Mouse (Mus musculus) forebrain, embryonic 13.5 days (tissue): ENCODE measurements around the gene Klhl29. TPM values are rescaled to one million over a fixed set of nuclear protein-coding genes. Genes with fewer than 3 reads are reported as not detected.

Experiments used
- ATAC-seq: fragments of 200-750 bp; cut with Nextera tagmentation; 2 replicates; pipeline ENCODE4 v1.8.0; 2017
- H3K27ac ChIP-seq: fragments of 300-500 bp; sonication (generic); 2 replicates; pipeline ENCODE4 v1.5.1; 2015; ENCODE audit warnings: inconsistent platforms, mild to moderate bottlenecking, moderate library complexity
- H3K27me3 ChIP-seq: fragments of 300-500 bp; sonication (generic); 2 replicates; pipeline ENCODE4 v1.6.1; 2015; ENCODE audit warnings: mild to moderate bottlenecking, inconsistent platforms
- H3K36me3 ChIP-seq: fragments of 300-500 bp; sonication (generic); 2 replicates; pipeline ENCODE4 v1.6.1; 2015; ENCODE audit warnings: mild to moderate bottlenecking, inconsistent platforms; ENCODE audit not compliant: poor library complexity, severe bottlenecking
- H3K4me1 ChIP-seq: fragments of 300-500 bp; sonication (generic); 2 replicates; pipeline ENCODE4 v1.6.1; 2015; ENCODE audit warnings: inconsistent platforms
- H3K4me2 ChIP-seq: fragments of 300-500 bp; sonication (generic); 2 replicates; pipeline ENCODE4 v1.6.1; 2015; ENCODE audit warnings: inconsistent platforms, mild to moderate bottlenecking, moderate library complexity
- H3K4me3 ChIP-seq: fragments of 300-500 bp; sonication (generic); 2 replicates; pipeline ENCODE4 v1.5.1; 2015; ENCODE audit warnings: mild to moderate bottlenecking, inconsistent platforms
- H3K9ac ChIP-seq: fragments of 300-500 bp; sonication (generic); 2 replicates; pipeline ENCODE4 v1.6.1; 2015; ENCODE audit warnings: mild to moderate bottlenecking, inconsistent platforms
- H3K9me3 ChIP-seq: fragments of 300-500 bp; sonication (generic); replicated peaks from 2 replicates; pipeline ENCODE4 v1.6.1; 2016; ENCODE audit warnings: inconsistent platforms
- WGBS: fragments of 180-500 bp; shearing (Covaris S2); methylation state at CpG from one replicate; pipeline ENCODE4 v1.1.7; 2015; 5-methylcytosine and 5-hydroxymethylcytosine counted together
- polyA plus RNA-seq: library from polyadenylated mRNA; unstranded; fragments of >200 nt; fragmentation: Nextera tagmentation; extraction: Ambion mirVana; gene quantifications from 2 replicates; pipeline ENCODE4 v1.2.1, GENCODE M21; 2015

The Klhl29 gene
- polyA plus RNA-seq, 1 experiment from 2014 or later, result 3.5 TPM

DNA sequence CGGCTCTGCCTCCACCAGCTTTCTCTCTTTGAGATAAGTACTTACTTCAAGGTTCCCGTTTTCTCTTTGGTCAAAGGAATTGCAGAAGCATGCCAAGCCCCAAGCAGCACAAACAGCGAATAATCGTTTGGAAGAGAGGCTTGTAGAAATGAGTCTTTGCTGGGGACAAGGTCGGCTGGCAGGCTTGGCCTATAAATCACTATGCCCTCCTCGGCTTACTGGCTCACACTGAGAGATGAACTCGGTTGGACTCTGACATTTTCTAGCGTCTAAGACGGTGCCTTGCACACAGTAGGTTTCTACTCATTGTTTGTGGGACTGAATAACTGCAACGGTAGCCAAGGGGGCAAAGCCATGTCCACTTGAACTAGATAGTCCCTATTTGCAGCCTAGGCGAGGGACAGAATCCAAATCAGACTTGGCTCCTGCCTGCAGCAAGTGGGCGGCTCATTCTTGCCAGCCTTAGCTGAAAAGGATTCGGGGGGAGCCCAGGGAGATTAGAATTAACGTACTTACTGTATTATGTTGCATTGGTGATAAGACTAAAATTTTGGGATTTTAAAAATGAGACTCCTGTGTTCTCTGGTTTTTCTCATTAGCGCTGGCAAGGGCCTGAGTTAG is 128.7 kb downstream of the Klhl29 start:
- Histone ChIP-seq H3K27ac (no peak overlapping the region), H3K9me3 (no peaks in the 10 kb centered on the region), H3K4me1 (peaks cover 36% of the 10 kb centered on the region), H3K36me3 (no peaks in the 10 kb centered on the region), H3K27me3 (no peaks in the 10 kb centered on the region), H3K4me2 (no peak overlapping the region), H3K9ac (no peak overlapping the region), H3K4me3 (no peak overlapping the region)
- 78% methylated on average over 15 of the region's 15 CpGs for WGBS
- ATAC-seq, result no peak

DNA sequence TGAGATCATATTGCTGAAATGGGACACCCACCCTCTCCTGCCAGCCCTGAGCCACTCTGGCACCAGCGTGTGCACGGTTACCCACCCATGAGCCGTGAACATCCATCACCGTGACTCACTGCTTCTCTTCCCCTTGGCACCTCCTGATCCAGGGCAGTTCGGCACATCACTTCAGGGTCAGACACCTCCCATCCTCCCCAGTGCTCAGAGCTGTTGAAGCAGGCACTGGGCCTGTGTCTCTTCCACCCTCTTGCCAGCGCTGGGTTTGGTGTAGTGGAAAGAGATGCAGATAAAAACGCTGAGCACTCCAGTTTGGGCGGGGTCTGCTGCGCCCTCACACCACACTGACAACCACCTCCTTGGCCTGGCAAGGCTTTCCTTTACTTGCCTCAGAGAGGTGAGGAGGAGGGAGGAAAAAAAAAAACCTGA is 129.3 kb downstream of the Klhl29 start:
- WGBS, result 90% methylated on average over 9 of the region's 9 CpGs
- H3K4me3 ChIP-seq, result no peak overlapping the region
- H3K4me2 ChIP-seq, result no peak overlapping the region
- H3K9me3 ChIP-seq, result no peaks in the 10 kb centered on the region
- no peak overlapping the region for H3K9ac ChIP-seq
- no peaks in the 10 kb centered on the region for H3K27me3 ChIP-seq
- no peak for ATAC-seq
- no peaks in the 10 kb centered on the region for H3K36me3 ChIP-seq
- no peak overlapping the region for H3K27ac ChIP-seq
- peaks cover 39% of the 10 kb centered on the region for H3K4me1 ChIP-seq

DNA sequence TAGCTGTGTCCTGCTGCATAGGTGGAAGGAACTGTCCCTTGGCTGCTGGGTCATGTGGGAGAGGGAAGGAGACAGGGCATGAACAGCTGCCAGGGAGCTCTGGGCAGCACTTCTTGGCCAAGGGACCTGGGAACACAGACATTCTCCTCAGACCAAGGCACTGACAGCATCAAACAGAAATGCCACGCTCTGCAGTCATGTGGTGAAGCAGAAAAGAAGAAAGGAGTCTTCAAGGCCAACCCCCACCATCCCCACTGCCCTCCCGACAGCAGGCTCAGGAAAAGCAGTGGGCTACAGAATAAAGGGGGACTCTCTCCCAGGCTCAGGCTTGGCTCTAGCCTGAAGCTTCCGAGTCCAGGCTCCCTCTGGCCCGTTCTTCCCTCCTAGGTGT is 130.3 kb downstream of the Klhl29 start:
- Histone ChIP-seq H3K4me3 (no peak overlapping the region), H3K9me3 (no peaks in the 10 kb centered on the region), H3K4me1 (peaks cover 48% of the 10 kb centered on the region), H3K4me2 (no peak overlapping the region), H3K27ac (no peak overlapping the region), H3K27me3 (0 out of 2 replicates have a peak, but pooled peaks cover 3% of the 10 kb centered on the region), H3K9ac (no peak overlapping the region), H3K36me3 (no peaks in the 10 kb centered on the region)
- WGBS, result 43% methylated on average over 4 of the region's 4 CpGs
- ATAC-seq, result no peak

DNA sequence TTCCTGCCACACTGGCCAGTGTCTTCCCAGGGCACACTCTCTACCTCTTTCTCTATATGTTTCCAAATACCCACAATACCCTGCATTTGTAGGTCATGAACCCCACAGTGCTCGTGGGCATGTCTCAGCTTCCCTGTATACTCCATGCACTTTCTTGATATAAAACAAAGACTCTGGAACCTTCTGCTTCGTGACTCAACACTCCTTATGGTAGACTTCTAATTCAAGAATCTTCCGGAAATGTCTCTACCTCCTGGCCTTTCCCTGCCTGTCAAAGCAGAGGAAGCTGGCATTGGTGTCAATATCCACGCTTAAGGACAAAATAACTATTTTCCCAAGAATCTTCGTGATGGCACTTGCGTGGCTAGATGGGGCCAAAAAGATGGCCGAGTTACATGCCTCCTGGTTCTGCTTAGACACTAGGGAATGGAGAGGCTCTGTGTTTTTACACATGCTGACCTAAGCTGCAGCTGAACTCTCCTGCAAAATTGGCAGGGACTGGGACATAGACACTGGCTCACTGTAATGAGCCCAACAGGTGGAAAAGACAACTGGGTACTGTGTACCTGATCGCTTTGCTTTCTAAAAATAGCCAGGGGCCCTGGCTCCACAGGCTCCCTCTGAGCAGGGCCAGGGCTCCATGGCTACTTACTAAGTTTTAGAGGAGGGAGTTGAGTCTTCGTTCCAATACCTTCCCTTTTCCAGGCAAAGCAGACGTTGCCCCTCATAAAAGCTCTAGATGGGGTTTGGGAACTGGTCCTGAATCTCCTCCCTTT is 130.9 kb downstream of the Klhl29 start:
- no peaks in the 10 kb centered on the region for H3K36me3 ChIP-seq
- no peak overlapping the region for H3K27ac ChIP-seq
- no peak overlapping the region for H3K9ac ChIP-seq
- H3K4me1 ChIP-seq, result peaks cover 54% of the 10 kb centered on the region
- WGBS, result 88% methylated on average over 10 of the region's 10 CpGs
- H3K27me3 ChIP-seq, result 0 out of 2 replicates have a peak, but pooled peaks cover 3% of the 10 kb centered on the region
- no peaks in the 10 kb centered on the region for H3K9me3 ChIP-seq
- no peak for ATAC-seq
- H3K4me3 ChIP-seq, result no peak overlapping the region
- H3K4me2 ChIP-seq, result no peak overlapping the region

DNA sequence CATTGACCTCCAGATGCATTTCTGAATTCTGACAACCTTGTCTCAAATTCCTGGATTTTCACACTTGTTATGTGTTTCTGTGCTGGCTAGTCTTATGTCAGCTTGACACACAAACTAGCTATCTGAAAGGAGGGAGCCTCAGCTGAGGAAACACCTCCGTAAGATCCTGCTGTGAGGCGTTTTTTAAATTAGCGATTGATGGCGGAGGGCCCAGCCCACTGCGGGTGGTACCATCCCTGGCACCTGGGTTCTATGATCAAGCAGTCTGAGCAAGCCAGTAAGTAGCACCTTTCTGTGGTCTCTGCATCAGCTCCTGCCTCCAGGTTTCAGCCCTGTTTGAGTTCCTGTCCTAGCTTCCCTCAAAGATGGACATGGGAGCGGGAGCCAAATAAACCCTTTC is 131.6 kb downstream of the Klhl29 start:
- Histone ChIP-seq H3K9ac (no peak overlapping the region), H3K27me3 (0 out of 2 replicates have a peak, but pooled peaks cover 3% of the 10 kb centered on the region), H3K9me3 (no peaks in the 10 kb centered on the region), H3K27ac (no peak overlapping the region), H3K4me1 (peaks cover 61% of the 10 kb centered on the region), H3K4me3 (no peak overlapping the region), H3K36me3 (no peaks in the 10 kb centered on the region), H3K4me2 (no peak overlapping the region)
- 74% methylated on average over 6 of the region's 6 CpGs for WGBS
- no peak for ATAC-seq

DNA sequence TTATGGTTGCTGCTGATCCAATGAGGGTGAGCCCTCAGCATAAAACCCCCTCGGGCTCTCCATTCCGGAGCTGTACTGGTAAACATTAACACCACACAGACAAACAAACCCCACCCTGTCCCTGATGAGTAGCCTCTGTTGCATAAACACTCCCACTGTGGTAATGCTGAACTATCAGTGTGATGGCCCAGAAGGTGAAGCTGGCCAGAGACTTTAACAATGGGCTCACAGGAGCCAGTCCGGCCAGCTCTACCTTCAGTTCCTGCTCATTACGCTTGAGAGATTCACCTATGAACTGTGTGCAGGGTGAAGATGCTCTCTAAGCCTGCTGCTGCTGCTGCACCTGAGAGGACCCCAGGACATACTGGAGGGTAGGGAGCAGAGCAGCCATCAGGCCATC is 132.0 kb downstream of the Klhl29 start:
- Histone ChIP-seq H3K4me3 (no peak overlapping the region), H3K27me3 (0 out of 2 replicates have a peak, but pooled peaks cover 3% of the 10 kb centered on the region), H3K27ac (no peak overlapping the region), H3K4me2 (no peak overlapping the region), H3K9me3 (no peaks in the 10 kb centered on the region), H3K9ac (no peak overlapping the region), H3K36me3 (no peaks in the 10 kb centered on the region), H3K4me1 (peaks cover 66% of the 10 kb centered on the region)
- WGBS, result 81% methylated on average over 4 of the region's 4 CpGs
- ATAC-seq, result no peak

DNA sequence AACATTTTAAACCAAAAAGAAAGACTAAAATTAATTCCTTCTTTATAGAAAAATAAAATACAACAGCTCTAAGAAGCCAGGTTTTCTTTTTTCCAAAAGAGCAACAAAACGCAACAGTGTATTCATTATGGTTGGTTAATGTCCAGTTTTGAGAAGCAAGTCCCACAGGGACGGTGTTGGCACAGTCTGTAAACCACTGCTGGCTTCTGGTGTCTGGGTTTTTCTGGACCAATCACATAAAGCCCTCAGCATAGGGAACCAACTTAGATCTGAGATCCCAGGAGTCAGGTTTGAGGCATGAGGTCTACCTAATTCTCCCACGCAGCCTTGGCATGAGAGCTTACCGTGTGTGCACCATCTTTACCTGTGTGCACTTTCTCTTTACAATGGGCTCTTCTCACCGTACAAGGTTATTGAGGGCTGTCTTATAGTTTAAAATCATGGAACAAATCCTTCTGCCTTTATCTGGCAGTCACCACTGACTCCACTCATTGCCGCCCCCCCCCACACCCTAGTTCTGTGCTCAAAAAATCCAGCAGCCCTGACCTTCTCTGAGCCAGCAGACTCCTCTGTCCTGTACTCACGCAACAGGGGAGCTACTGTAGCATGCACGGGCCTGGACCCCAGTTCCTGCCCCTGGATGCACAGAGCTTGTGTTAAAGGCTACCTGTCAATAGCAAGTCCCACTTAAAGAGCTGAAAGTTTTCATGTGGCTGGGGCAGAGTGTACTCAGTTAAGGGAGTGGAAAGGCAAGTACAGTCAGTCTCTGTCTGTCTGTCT is 132.7 kb downstream of the Klhl29 start:
- WGBS, result 87% methylated on average over 8 of the region's 8 CpGs
- no peak for ATAC-seq

GRCm38 (mm10) chr12:5239451-5240245 is 135.8 kb downstream of the Klhl29 start:
- H3K27me3 ChIP-seq, result 0 out of 2 replicates have a peak, but pooled peaks cover 3% of the 10 kb centered on the region
- no peaks in the 10 kb centered on the region for H3K9me3 ChIP-seq
- 22% methylated on average over 17 of the region's 17 CpGs for WGBS
- no peaks in the 10 kb centered on the region for H3K36me3 ChIP-seq
- peak; percentile 90 for ATAC-seq
- peak overlapping the region; percentile 76 for H3K27ac ChIP-seq
- peaks cover 66% of the 10 kb centered on the region for H3K4me1 ChIP-seq
- no peak overlapping the region for H3K9ac ChIP-seq
- peak overlapping the region; percentile 27 for H3K4me2 ChIP-seq
- no peak overlapping the region for H3K4me3 ChIP-seq

More for the DNA sequence above, 132.7 kb downstream of the Klhl29 start:
- Histone ChIP-seq H3K27me3 (0 out of 2 replicates have a peak, but pooled peaks cover 3% of the 10 kb centered on the region), H3K4me2 (no peak overlapping the region), H3K9me3 (no peaks in the 10 kb centered on the region), H3K27ac (no peak overlapping the region), H3K4me1 (peaks cover 70% of the 10 kb centered on the region), H3K36me3 (no peaks in the 10 kb centered on the region), H3K9ac (no peak overlapping the region), H3K4me3 (no peak overlapping the region)

DNA sequence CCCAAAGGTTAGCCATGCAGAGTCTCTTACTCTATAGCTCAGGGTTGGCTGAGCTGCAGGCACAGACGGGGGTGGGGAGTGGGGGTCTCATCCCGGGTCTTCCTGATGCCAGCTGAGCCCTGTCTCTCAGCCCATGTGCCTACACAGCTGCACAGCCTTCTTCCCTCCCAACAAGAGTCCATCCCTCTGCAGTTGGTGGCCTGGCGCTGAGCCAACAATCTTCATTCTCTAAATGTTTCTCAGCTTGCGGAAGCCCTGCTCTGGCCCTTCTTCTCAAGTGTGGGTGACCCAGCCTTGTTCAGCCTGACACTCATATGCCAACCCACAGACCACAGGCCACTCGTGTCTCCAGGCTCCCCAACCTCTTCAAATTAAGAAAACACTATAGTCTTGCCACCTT is 138.4 kb downstream of the Klhl29 start:
- ATAC-seq, result peak; percentile 68
- Histone ChIP-seq H3K9me3 (no peaks in the 10 kb centered on the region), H3K4me1 (peaks cover 65% of the 10 kb centered on the region)

DNA sequence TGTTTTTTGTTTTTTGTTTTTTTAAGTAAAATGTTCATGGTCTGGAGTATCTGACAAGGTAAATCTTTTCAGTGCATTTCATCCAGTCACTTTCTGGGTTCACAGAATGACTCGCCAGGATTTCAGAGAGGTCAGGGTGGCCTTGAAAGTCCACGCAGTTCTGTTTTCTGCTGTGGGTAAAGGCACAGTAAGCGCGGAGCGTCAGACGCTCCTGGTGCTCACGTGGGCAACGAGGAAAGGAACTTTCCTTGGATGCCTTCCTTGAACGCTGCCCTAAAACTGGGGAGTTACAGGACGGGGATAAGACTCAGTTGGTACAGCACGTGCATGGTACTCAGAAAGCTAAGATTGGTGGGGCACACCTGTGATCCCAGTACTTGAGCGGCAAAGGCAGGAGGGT is 139.9 kb downstream of the Klhl29 start:
- Histone ChIP-seq H3K9ac (no peak overlapping the region), H3K27me3 (0 out of 2 replicates have a peak, but pooled peaks cover 1% of the 10 kb centered on the region), H3K4me2 (no peak overlapping the region), H3K27ac (no peak overlapping the region), H3K9me3 (no peaks in the 10 kb centered on the region), H3K4me3 (no peak overlapping the region), H3K36me3 (no peaks in the 10 kb centered on the region), H3K4me1 (peaks cover 54% of the 10 kb centered on the region)
- no peak for ATAC-seq
- WGBS, result 92% methylated on average over 12 of the region's 12 CpGs

More for the DNA sequence above, 138.4 kb downstream of the Klhl29 start:
- Histone ChIP-seq H3K27ac (no peak overlapping the region), H3K4me2 (no peak overlapping the region), H3K27me3 (0 out of 2 replicates have a peak, but pooled peaks cover 3% of the 10 kb centered on the region), H3K9ac (no peak overlapping the region), H3K36me3 (no peaks in the 10 kb centered on the region), H3K4me3 (no peak overlapping the region)
- WGBS, result 67% methylated on average over 5 of the region's 5 CpGs

DNA sequence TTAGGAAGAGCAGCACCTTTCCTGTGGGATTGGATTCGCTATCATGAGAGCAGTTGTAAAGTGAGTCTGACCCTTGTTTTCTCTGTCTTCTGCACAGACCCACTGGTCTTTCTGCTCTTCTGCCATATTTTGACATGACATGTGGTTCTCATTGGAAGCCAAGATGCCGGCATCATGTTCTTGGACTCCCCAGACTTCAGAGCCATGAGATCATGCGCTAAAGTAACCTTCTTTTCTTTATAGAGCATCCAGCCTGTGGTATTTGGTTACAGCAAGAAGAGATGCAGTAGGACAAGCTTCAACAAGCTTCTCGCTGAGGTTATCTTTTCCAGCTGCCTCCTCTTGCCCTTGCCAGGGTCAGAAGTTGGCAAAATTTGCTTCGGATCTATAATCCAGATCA is 145.0 kb downstream of the Klhl29 start:
- 92% methylated on average over 5 of the region's 5 CpGs for WGBS
- no peak overlapping the region for H3K4me2 ChIP-seq
- H3K27me3 ChIP-seq, result no peaks in the 10 kb centered on the region
- no peak overlapping the region for H3K27ac ChIP-seq
- no peak overlapping the region for H3K9ac ChIP-seq
- H3K4me3 ChIP-seq, result no peak overlapping the region
- peaks cover 38% of the 10 kb centered on the region for H3K4me1 ChIP-seq
- no peak for ATAC-seq
- H3K9me3 ChIP-seq, result no peaks in the 10 kb centered on the region
- no peaks in the 10 kb centered on the region for H3K36me3 ChIP-seq
